Mouse (Mus musculus): ENCODE results near the gene Dvl3. TPM values are rescaled to one million over a fixed set of nuclear protein-coding genes. Genes with fewer than 3 reads are reported as not detected.

The Dvl3 gene
- polyA plus RNA-seq, 2 experiments = 26.5 to 74.8 TPM

DNA sequence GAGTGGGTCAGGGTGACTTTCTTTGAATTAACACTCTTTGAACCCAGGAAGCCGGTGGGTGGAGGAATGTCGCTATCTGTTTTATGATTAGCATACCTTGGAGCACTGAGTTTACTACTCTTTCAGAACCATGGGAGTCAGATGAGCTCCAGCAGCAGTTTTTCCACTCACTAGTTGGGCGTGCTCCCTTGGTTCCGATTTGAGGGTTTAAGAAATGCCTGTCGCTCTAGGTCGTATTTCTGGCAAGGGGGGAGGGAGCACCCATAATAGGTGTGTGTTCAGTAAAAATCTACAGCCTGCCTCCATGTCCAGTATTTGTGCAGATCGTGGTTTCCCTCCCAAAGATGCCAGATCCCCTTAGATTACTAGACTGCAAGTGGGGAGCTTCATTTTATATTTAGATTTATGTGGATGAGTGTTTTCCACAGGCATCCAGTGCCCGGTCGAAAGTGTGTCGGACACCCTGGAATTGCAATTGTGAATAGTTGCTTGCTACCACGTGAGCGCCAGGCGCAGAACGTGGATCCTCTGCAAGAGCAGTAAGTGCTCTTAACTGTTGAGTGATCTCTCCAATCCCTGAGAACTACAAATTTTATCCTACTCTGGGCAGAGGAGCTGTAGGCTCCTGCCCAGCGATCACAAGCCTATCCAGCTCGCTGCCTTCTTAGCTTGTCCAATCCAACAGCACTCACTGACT, 18.7 kb upstream of the Dvl3 start:
- ATAC-seq (ENCODE audit: low FRiP score, low read depth) = peak; percentile 50
- no peak for TF ChIP-seq POLR2A (IDR thresholded peaks at IDR 0.05; ENCODE audit: borderline replicate concordance, extremely low read depth, insufficient read depth, insufficient read length)
- H3K9ac ChIP-seq (ENCODE audit: low read depth, low read length, severe bottlenecking) = peak overlapping the region; percentile 3; the same call in 1 of the 2 replicates
- 4% methylated on average over 16 of the region's 16 CpGs for WGBS
- peak overlapping the region; percentile 60 for H3K4me2 ChIP-seq (replicated peaks; ENCODE audit: low read depth, low read length, severe bottlenecking)
- peaks cover 22% of the 10 kb centered on the region for H3K36me3 ChIP-seq (ENCODE audit: control insufficient read depth, insufficient read depth, low read length)
- no peaks in the 10 kb centered on the region for H3K27me3 ChIP-seq (ENCODE audit: control insufficient read depth, insufficient read depth, low read length)
- peaks cover 6% of the 10 kb centered on the region; the same call in 1 of the 2 replicates for H3K4me1 ChIP-seq (ENCODE audit: control insufficient read depth, insufficient read depth, low read length)
- H3K27ac ChIP-seq (replicated peaks; ENCODE audit: low read depth, low read length) = no peak overlapping the region
- peak overlapping the region; percentile 76 for H3K4me3 ChIP-seq (replicated peaks; ENCODE audit: low read length)
- DNase-seq (ENCODE audit: low spot score) = no peak
- H3K9me3 ChIP-seq (ENCODE audit: control insufficient read depth, low read length) = no peaks in the 10 kb centered on the region

DNA sequence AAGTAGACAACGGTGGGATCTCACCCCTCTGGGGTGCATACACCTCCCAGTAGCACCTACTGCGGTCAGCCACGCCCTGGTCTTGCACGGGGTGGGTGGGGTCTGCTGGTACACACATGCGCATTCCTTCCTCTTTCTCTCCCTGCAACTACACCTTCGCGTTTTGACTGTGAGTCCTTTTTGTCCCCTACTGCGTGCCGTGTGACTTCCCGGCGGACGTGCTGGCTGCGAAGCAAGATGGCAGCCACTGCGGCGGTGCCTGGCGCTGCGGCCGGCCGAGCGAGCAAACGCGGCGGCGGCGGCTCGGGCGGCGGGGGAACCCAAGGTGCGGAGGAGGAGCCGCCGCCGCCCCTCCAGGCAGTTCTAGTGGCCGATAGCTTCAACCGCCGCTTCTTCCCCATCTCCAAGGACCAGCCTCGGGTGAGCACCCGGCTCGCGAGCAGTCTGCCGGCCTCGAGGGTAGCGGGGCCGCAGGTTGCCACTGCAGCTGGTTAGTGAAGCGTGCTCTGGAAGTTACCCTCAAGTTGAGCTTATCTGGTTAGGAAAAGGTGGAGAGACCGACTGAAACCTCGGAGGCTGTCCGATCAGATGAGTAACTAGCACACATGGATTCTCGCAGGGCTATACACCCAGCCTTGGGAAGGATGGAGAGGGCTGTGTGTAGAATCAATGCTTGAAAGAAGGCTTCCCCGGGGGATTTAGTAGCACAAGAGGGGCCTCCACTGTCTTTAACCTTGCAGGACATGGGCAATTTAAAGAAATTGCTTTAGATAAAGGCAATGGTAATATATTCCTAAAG, 17.9 kb upstream of the Dvl3 start, which contains the start of gene Eif2b5:
Gene Eif2b5 (plus strand): TSS at position 141 of the 799 bp plus-strand sequence.
- peak within 1 kb of the TSS; percentile 60 for H3K4me2 ChIP-seq (replicated peaks; ENCODE audit: low read depth, low read length, severe bottlenecking)
- H3K4me1 ChIP-seq (ENCODE audit: control insufficient read depth, insufficient read depth, low read length) = peaks cover 6% of the 10 kb centered on the region; the same call in 1 of the 2 replicates
- H3K36me3 ChIP-seq (ENCODE audit: control insufficient read depth, insufficient read depth, low read length) = peaks cover 28% of the 10 kb centered on the region
- H3K27ac ChIP-seq (replicated peaks; ENCODE audit: low read depth, low read length) = peak within 1 kb of the TSS; percentile 44; the same call in 1 of the 2 replicates
- peak within 1 kb of the TSS; percentile 76 for H3K4me3 ChIP-seq (replicated peaks; ENCODE audit: low read length)
- H3K27me3 ChIP-seq (ENCODE audit: control insufficient read depth, insufficient read depth, low read length) = no peaks in the 10 kb centered on the region
- TF ChIP-seq POLR2A (IDR thresholded peaks at IDR 0.05; ENCODE audit: borderline replicate concordance, extremely low read depth, insufficient read depth, insufficient read length) = peak; percentile 72; the same call in 1 of the 2 replicates
- H3K9me3 ChIP-seq (ENCODE audit: control insufficient read depth, low read length) = no peaks in the 10 kb centered on the region
- peak within 1 kb of the TSS; percentile 86 for H3K9ac ChIP-seq (ENCODE audit: low read depth, low read length, severe bottlenecking)
- DNase-seq (ENCODE audit: low spot score) (peak; percentile 91), ATAC-seq (ENCODE audit: low FRiP score, low read depth) (peak; percentile 94)
- under 1% methylated on average over 49 of the region's 49 CpGs for WGBS

GRCm38 (mm10) chr16:20506000-20506399, 10.8 kb upstream of the Dvl3 start:
- no peaks in the 10 kb centered on the region for H3K27me3 ChIP-seq (ENCODE audit: control insufficient read depth, insufficient read depth, low read length)
- DNase-seq (ENCODE audit: low spot score) (no peak), ATAC-seq (ENCODE audit: low FRiP score, low read depth) (no peak)
- 88% methylated on average over 8 of the region's 8 CpGs for WGBS
- no peak overlapping the region for H3K9ac ChIP-seq (ENCODE audit: low read depth, low read length, severe bottlenecking)
- H3K27ac ChIP-seq (replicated peaks; ENCODE audit: low read depth, low read length) = no peak overlapping the region
- H3K4me1 ChIP-seq (ENCODE audit: control insufficient read depth, insufficient read depth, low read length) = no peaks in the 10 kb centered on the region
- no peak overlapping the region for H3K4me2 ChIP-seq (replicated peaks; ENCODE audit: low read depth, low read length, severe bottlenecking)
- no peaks in the 10 kb centered on the region for H3K9me3 ChIP-seq (ENCODE audit: control insufficient read depth, low read length)
- TF ChIP-seq POLR2A (IDR thresholded peaks at IDR 0.05; ENCODE audit: borderline replicate concordance, extremely low read depth, insufficient read depth, insufficient read length) = no peak
- peaks cover 94% of the 10 kb centered on the region for H3K36me3 ChIP-seq (ENCODE audit: control insufficient read depth, insufficient read depth, low read length)
- no peak overlapping the region for H3K4me3 ChIP-seq (replicated peaks; ENCODE audit: low read length)

DNA sequence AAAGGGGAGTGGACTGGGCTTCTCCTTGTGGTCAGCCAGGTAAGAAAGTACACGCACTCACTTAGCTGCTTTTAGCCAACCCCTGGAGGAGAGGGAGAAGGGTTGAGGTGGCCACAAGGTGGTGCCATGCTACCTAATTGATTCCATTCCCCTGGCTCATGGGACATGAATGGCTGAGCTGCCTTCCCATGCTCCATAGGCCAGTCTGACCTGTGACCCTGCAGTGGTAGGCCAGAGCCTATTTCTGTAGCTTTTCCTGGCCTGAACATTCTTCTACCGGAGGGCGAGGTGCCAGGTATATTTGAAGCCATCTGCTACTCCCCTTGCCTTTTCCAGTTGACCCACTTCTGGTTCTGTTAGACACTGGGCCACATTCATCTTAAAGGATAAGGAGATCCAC, 7.4 kb upstream of the Dvl3 start:
- Histone ChIP-seq H3K4me2 (replicated peaks; ENCODE audit: low read depth, low read length, severe bottlenecking) (no peak overlapping the region), H3K9ac (ENCODE audit: low read depth, low read length, severe bottlenecking) (no peak overlapping the region), H3K36me3 (ENCODE audit: control insufficient read depth, insufficient read depth, low read length) (peaks cover 67% of the 10 kb centered on the region), H3K27me3 (ENCODE audit: control insufficient read depth, insufficient read depth, low read length) (no peaks in the 10 kb centered on the region), H3K9me3 (ENCODE audit: control insufficient read depth, low read length) (no peaks in the 10 kb centered on the region), H3K27ac (replicated peaks; ENCODE audit: low read depth, low read length) (no peak overlapping the region), H3K4me3 (replicated peaks; ENCODE audit: low read length) (no peak overlapping the region), H3K4me1 (ENCODE audit: control insufficient read depth, insufficient read depth, low read length) (no peaks in the 10 kb centered on the region)
- 72% methylated on average over 3 of the region's 3 CpGs for WGBS
- ATAC-seq (ENCODE audit: low FRiP score, low read depth) (no peak), DNase-seq (ENCODE audit: low spot score) (no peak)
- TF ChIP-seq POLR2A (IDR thresholded peaks at IDR 0.05; ENCODE audit: borderline replicate concordance, extremely low read depth, insufficient read depth, insufficient read length) = no peak

DNA sequence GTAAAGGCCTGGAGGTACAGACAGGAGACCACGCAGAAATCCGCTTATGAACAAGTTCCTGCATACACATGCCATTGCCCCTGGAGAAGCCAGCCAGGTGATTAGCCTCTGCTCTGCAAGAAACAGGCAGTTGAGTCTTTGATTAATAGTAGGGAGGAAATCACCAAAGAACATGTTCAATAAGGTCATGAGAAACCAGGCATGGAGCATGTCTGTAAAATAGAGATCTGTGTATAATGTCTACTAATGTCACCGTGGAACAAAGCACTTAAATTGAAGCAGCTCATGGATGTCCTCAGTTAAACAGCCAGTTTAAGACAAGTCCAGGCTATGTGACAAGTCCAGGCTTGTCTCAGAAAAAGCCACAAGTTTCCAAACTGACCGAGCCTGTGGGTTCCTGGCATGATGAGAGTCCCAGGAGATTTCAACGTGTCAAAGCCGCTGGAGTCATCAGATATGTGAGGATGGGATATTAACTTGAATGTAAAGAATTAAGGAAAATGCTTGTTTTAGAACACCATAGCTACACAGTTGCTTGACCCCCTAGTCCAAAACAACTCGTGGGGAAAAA, 5.4 kb upstream of the Dvl3 start:
- Histone ChIP-seq H3K4me2 (replicated peaks; ENCODE audit: low read depth, low read length, severe bottlenecking) (no peak overlapping the region), H3K4me1 (ENCODE audit: control insufficient read depth, insufficient read depth, low read length) (no peaks in the 10 kb centered on the region), H3K9ac (ENCODE audit: low read depth, low read length, severe bottlenecking) (no peak overlapping the region), H3K9me3 (ENCODE audit: control insufficient read depth, low read length) (no peaks in the 10 kb centered on the region), H3K27me3 (ENCODE audit: control insufficient read depth, insufficient read depth, low read length) (no peaks in the 10 kb centered on the region), H3K27ac (replicated peaks; ENCODE audit: low read depth, low read length) (no peak overlapping the region), H3K36me3 (ENCODE audit: control insufficient read depth, insufficient read depth, low read length) (peaks cover 47% of the 10 kb centered on the region), H3K4me3 (replicated peaks; ENCODE audit: low read length) (no peak overlapping the region)
- TF ChIP-seq POLR2A (IDR thresholded peaks at IDR 0.05; ENCODE audit: borderline replicate concordance, extremely low read depth, insufficient read depth, insufficient read length) = no peak
- DNase-seq (ENCODE audit: low spot score) (no peak), ATAC-seq (ENCODE audit: low FRiP score, low read depth) (no peak)
- 88% methylated on average over 7 of the region's 7 CpGs for WGBS

Data from limb, embryonic 14.5 days (tissue).